Mouse (Mus musculus) kidney, adult 2 months (tissue): ENCODE data around the gene Tle1.

ENCODE experiments used
- CTCF ChIP-seq: fragments of 200-500 bp; conservative IDR thresholded peaks from 2 replicates; pipeline ENCODE4 v1.5.1; 2011; ENCODE audit warnings: low read depth, mild to moderate bottlenecking, control low read depth, low read length, moderate library complexity, mixed read lengths; ENCODE audit not compliant: insufficient read depth, insufficient read length
- POLR2A ChIP-seq: fragments of 200-500 bp; IDR thresholded peaks from one replicate; pipeline ENCODE4 v1.6.1; 2011; ENCODE audit warnings: low read depth, low read length, control low read depth

DNA sequence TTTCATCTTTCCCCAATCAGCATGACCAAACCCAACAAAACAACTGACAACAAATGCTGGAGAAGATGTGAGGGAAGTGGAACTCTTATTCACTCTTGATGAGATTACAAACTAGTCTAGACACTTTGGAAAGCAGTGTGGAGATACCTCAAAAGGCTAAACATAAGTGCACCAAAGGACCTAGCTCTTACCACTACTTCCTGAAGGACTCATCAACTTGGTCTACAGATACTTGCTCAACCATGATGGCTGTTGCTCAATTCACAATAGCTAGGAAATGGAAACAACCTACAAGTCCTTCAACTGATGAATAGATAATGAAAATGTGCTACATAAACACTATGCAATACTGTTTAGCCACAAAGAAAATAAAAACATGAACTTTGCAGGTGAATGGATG is 30.1 kb upstream of the Tle1 start:
- no peak for TF ChIP-seq POLR2A
- no peak for TF ChIP-seq CTCF
